Mouse (Mus musculus): ENCODE measurements around the gene Gpr157. TPM values are rescaled to one million over a fixed set of nuclear protein-coding genes. Genes with fewer than 3 reads are reported as not detected.
A peak's percentile ranks its signal among the peaks of the same experiment; 100 is the strongest.

Gpr157 gene
- polyA plus RNA-seq, 1 experiment from 2014 or later = 1.5 TPM

DNA sequence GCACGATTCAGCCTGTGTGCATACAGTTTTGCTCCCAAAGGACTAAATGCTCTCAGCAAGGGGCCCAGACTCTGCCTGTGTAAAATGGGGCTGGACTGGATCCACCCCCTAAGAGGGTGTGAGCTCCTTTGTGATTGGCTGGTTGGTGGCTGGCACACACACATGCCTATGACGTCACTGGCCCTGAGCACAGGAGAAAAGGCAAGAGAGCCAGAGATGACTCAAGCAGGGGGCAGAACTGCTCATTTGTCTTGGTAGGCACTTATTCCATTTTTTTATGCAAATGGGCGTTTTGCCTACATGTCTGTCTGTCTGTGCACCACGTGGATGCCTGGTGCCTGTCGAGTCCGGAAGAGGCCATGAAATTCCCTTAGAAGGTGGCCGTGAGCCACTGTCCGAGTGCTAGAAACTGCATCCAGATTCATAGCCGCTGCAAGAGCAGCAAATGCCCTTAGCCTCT, 50.9 kb downstream of the Gpr157 start:
- no peaks in the 10 kb centered on the region for H3K27me3 ChIP-seq (ENCODE audit: control insufficient read depth, insufficient read depth, low read length)
- H3K9me3 ChIP-seq (replicated peaks; ENCODE audit: control insufficient read depth, low read length) = no peaks in the 10 kb centered on the region
- no peak overlapping the region for H3K27ac ChIP-seq (ENCODE audit: low read length)
- H3K4me3 ChIP-seq (replicated peaks; ENCODE audit: low read length) = peak overlapping the region; percentile 25
- WGBS = 24% methylated on average over 9 of the region's 9 CpGs
- H3K9ac ChIP-seq (ENCODE audit: low read length) = peak overlapping the region; percentile 34; the same call in 1 of the 2 replicates
- H3K36me3 ChIP-seq (ENCODE audit: control insufficient read depth, insufficient read depth, low read length) = no peaks in the 10 kb centered on the region
- H3K4me2 ChIP-seq (ENCODE audit: low read depth, low read length) = peak overlapping the region; percentile 42
- peak; percentile 86; the same call in 1 of the 2 replicates for ATAC-seq (ENCODE audit: insufficient read depth, low FRiP score)
- H3K4me1 ChIP-seq (ENCODE audit: control insufficient read depth, insufficient read depth, low read length) = peaks cover 4% of the 10 kb centered on the region; the same call in 1 of the 2 replicates

DNA sequence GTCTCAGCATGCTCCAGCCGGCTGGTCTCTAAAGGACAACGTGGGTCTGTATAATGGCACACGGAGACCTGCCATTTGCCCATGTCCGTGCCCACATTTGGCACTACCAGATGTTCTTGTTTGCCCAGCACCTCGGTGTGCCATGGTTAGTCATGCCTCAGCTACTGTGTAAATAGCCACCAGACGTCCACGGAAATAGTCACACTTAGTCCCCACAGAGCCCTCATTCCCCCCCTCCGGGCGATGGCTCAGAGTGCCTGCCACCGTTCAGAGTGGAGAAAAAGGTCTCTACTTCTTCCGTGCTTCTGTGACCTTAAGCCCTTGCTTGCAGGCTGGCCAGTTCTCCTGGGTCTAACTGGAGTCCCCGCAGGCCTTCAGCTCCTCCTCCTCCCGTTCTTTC, 51.9 kb downstream of the Gpr157 start:
- Histone ChIP-seq H3K9me3 (replicated peaks; ENCODE audit: control insufficient read depth, low read length) (no peaks in the 10 kb centered on the region), H3K27ac (ENCODE audit: low read length) (no peak overlapping the region), H3K9ac (ENCODE audit: low read length) (no peak overlapping the region), H3K36me3 (ENCODE audit: control insufficient read depth, insufficient read depth, low read length) (no peaks in the 10 kb centered on the region), H3K4me3 (replicated peaks; ENCODE audit: low read length) (no peak overlapping the region), H3K4me2 (ENCODE audit: low read depth, low read length) (no peak overlapping the region), H3K27me3 (ENCODE audit: control insufficient read depth, insufficient read depth, low read length) (no peaks in the 10 kb centered on the region), H3K4me1 (ENCODE audit: control insufficient read depth, insufficient read depth, low read length) (no peaks in the 10 kb centered on the region; the same call in 1 of the 2 replicates)
- whole genome bisulfite sequencing = 63% methylated on average over 13 of the region's 13 CpGs
- ATAC-seq (ENCODE audit: insufficient read depth, low FRiP score) = no peak

DNA sequence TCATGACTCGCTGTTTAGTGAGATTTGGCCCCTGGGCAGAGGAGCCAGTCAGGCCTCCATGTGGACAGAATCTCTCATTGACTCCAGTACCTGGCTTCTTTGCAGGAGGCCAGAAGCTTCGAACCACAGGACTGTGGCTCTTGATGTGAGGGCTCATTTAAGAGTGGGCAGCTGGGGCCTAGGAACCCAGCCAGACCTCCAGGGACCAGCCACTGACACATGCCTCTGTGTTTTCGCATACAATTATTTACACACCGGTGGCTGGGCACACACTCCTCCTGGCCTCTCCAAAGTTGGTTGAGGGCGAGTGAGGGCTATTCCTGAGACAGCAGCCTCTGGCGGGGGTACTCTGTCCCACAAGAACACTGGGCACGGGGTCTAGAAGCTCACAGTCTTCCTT, 53.2 kb downstream of the Gpr157 start:
- Histone ChIP-seq H3K4me2 (ENCODE audit: low read depth, low read length) (no peak overlapping the region), H3K36me3 (ENCODE audit: control insufficient read depth, insufficient read depth, low read length) (no peaks in the 10 kb centered on the region), H3K27ac (ENCODE audit: low read length) (no peak overlapping the region), H3K9ac (ENCODE audit: low read length) (0 out of 2 replicates have a peak overlapping the region, but pooled peaks have one; percentile 17), H3K4me1 (ENCODE audit: control insufficient read depth, insufficient read depth, low read length) (no peaks in the 10 kb centered on the region; the same call in 1 of the 2 replicates), H3K9me3 (replicated peaks; ENCODE audit: control insufficient read depth, low read length) (no peaks in the 10 kb centered on the region), H3K27me3 (ENCODE audit: control insufficient read depth, insufficient read depth, low read length) (no peaks in the 10 kb centered on the region), H3K4me3 (replicated peaks; ENCODE audit: low read length) (no peak overlapping the region)
- no peak for ATAC-seq (ENCODE audit: insufficient read depth, low FRiP score)
- WGBS = 82% methylated on average over 7 of the region's 7 CpGs

DNA sequence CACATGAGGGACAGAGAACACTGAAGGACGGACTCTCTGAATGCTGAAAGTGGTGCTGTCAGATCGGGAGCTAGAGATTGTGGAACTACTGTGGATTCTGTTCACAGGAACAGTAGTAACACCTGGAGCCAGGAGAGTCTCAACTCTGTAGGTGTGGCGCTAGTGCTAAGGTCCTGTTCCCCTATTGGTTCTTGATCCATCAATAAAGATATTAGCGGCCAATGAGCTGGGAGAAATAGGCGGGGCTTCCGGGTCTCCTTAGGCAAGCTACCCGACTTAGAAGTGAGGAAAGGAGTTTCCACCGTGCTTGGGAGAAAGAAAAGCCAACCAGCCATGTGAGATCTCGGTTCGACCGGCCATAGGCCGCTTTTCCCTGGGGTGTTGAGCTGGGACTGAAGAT, 57.1 kb downstream of the Gpr157 start:
- no peaks in the 10 kb centered on the region for H3K27me3 ChIP-seq (ENCODE audit: control insufficient read depth, insufficient read depth, low read length)
- H3K36me3 ChIP-seq (ENCODE audit: control insufficient read depth, insufficient read depth, low read length) = no peaks in the 10 kb centered on the region
- H3K4me1 ChIP-seq (ENCODE audit: control insufficient read depth, insufficient read depth, low read length) = no peaks in the 10 kb centered on the region
- 21% methylated on average over 12 of the region's 12 CpGs for WGBS
- no peak overlapping the region for H3K9ac ChIP-seq (ENCODE audit: low read length)
- peak; percentile 21; the same call in 1 of the 2 replicates for ATAC-seq (ENCODE audit: insufficient read depth, low FRiP score)
- peak overlapping the region; percentile 25 for H3K4me3 ChIP-seq (replicated peaks; ENCODE audit: low read length)
- H3K9me3 ChIP-seq (replicated peaks; ENCODE audit: control insufficient read depth, low read length) = 0 out of 2 replicates have a peak, but pooled peaks cover 5% of the 10 kb centered on the region
- H3K27ac ChIP-seq (ENCODE audit: low read length) = no peak overlapping the region
- H3K4me2 ChIP-seq (ENCODE audit: low read depth, low read length) = peak overlapping the region; percentile 30; the same call in 1 of the 2 replicates

DNA sequence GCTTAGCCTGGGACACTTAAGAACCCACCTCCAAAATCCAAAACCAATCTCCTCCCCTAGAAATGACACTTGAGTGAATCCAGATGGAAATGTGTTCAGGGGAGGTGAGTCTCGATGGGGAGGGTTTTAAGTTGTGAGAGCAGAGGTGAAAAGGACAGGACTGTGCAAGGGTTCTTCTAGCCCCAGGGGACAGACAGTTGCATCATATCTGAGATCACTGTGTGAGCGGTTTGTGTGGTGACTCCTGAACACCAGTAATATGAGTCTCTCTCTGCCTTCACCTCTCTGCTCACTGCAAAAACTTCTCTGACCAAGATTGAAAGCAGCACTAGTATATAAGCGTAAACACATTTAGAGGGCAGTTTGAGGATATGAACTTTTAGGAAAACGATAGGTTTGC, 59.1 kb downstream of the Gpr157 start:
- Histone ChIP-seq H3K27ac (ENCODE audit: low read length) (no peak overlapping the region), H3K9ac (ENCODE audit: low read length) (no peak overlapping the region), H3K4me1 (ENCODE audit: control insufficient read depth, insufficient read depth, low read length) (no peaks in the 10 kb centered on the region), H3K9me3 (replicated peaks; ENCODE audit: control insufficient read depth, low read length) (0 out of 2 replicates have a peak, but pooled peaks cover 5% of the 10 kb centered on the region), H3K36me3 (ENCODE audit: control insufficient read depth, insufficient read depth, low read length) (no peaks in the 10 kb centered on the region), H3K4me3 (replicated peaks; ENCODE audit: low read length) (no peak overlapping the region), H3K27me3 (ENCODE audit: control insufficient read depth, insufficient read depth, low read length) (no peaks in the 10 kb centered on the region), H3K4me2 (ENCODE audit: low read depth, low read length) (no peak overlapping the region)
- WGBS = 61% methylated on average over 4 of the region's 4 CpGs
- no peak for ATAC-seq (ENCODE audit: insufficient read depth, low FRiP score)

DNA sequence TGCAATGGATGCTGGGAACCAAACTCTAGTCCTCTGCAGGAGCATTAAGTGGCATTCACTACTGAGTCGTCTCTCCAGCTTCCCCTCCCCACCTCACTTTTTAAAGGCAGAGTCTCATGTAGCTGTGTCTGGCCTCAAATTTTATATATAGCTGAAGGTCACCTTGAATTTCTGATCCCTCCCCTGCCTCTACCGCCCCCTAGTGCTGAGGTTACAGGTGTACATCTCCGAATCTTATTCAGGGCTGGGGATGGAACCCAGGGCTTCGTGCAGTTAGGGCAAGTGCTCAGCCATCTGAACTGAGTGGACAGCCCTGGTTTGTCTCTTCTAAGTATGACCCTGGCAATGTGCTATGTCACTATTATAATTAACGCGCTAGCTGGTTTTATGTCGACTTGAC, 63.9 kb downstream of the Gpr157 start:
- ATAC-seq (ENCODE audit: insufficient read depth, low FRiP score) = no peak
- H3K4me2 ChIP-seq (ENCODE audit: low read depth, low read length) = no peak overlapping the region
- H3K27ac ChIP-seq (ENCODE audit: low read length) = no peak overlapping the region
- no peaks in the 10 kb centered on the region for H3K27me3 ChIP-seq (ENCODE audit: control insufficient read depth, insufficient read depth, low read length)
- H3K4me3 ChIP-seq (replicated peaks; ENCODE audit: low read length) = no peak overlapping the region
- H3K4me1 ChIP-seq (ENCODE audit: control insufficient read depth, insufficient read depth, low read length) = no peaks in the 10 kb centered on the region
- WGBS = 79% methylated on average over 7 of the region's 7 CpGs
- H3K9ac ChIP-seq (ENCODE audit: low read length) = no peak overlapping the region
- H3K36me3 ChIP-seq (ENCODE audit: control insufficient read depth, insufficient read depth, low read length) = no peaks in the 10 kb centered on the region
- 0 out of 2 replicates have a peak, but pooled peaks cover 5% of the 10 kb centered on the region for H3K9me3 ChIP-seq (replicated peaks; ENCODE audit: control insufficient read depth, low read length)

DNA sequence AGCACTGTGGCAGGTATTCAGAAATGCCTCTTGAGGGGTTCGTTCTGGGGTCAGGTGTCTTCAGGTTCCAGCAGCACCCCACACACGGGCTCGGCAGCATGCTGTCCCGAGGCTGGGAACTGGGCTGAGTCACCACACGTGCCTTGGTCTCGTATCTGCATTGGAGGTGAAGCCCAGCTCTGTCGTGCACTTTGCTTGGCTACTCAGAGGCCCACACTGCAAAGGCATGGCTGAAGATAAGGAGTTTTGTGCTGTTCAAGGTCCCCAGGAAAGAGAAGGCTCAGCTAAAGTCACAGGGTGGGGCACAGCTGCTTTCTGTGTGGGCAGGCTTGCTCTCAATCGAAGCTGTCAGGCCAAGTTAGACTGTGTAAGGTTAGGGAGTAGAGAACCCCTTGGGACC, 65.3 kb downstream of the Gpr157 start:
- 0 out of 2 replicates have a peak, but pooled peaks cover 5% of the 10 kb centered on the region for H3K9me3 ChIP-seq (replicated peaks; ENCODE audit: control insufficient read depth, low read length)
- H3K27me3 ChIP-seq (ENCODE audit: control insufficient read depth, insufficient read depth, low read length) = no peaks in the 10 kb centered on the region
- 50% methylated on average over 8 of the region's 8 CpGs for WGBS
- no peak overlapping the region for H3K4me2 ChIP-seq (ENCODE audit: low read depth, low read length)
- no peak overlapping the region for H3K9ac ChIP-seq (ENCODE audit: low read length)
- no peaks in the 10 kb centered on the region for H3K36me3 ChIP-seq (ENCODE audit: control insufficient read depth, insufficient read depth, low read length)
- H3K4me3 ChIP-seq (replicated peaks; ENCODE audit: low read length) = no peak overlapping the region
- peak; percentile 90 for ATAC-seq (ENCODE audit: insufficient read depth, low FRiP score)
- H3K4me1 ChIP-seq (ENCODE audit: control insufficient read depth, insufficient read depth, low read length) = no peaks in the 10 kb centered on the region
- peak overlapping the region; percentile 73 for H3K27ac ChIP-seq (ENCODE audit: low read length)

DNA sequence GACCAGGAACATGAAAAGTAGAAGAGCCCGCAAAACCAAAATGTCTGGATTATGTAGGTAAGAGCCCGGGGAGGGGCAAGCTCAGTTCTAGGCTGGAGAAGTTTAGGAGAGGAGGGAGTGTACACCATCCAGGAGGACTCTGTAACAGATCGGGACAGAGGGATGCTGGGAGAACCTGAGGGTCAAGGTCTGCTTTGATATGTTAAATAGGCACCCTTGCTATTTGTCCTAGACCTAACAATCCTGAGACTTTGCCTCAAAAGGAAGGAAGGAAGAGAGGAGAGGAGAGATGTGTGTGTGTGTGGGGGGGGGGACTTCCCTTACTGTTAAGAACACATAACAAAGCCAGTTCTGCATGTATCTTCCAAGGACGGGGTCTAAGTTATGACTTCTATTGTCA, 68.1 kb downstream of the Gpr157 start:
- Histone ChIP-seq H3K4me2 (ENCODE audit: low read depth, low read length) (no peak overlapping the region), H3K9ac (ENCODE audit: low read length) (no peak overlapping the region), H3K36me3 (ENCODE audit: control insufficient read depth, insufficient read depth, low read length) (no peaks in the 10 kb centered on the region), H3K9me3 (replicated peaks; ENCODE audit: control insufficient read depth, low read length) (no peaks in the 10 kb centered on the region), H3K27ac (ENCODE audit: low read length) (no peak overlapping the region), H3K27me3 (ENCODE audit: control insufficient read depth, insufficient read depth, low read length) (no peaks in the 10 kb centered on the region), H3K4me3 (replicated peaks; ENCODE audit: low read length) (no peak overlapping the region), H3K4me1 (ENCODE audit: control insufficient read depth, insufficient read depth, low read length) (no peaks in the 10 kb centered on the region)
- ATAC-seq (ENCODE audit: insufficient read depth, low FRiP score) = no peak
- 93% methylated on average over 4 of the region's 4 CpGs for WGBS

Measured in stomach, embryonic 16.5 days (tissue).